Mouse (Mus musculus) embryo, embryonic 11.5 days (tissue): ENCODE results near the gene Fryl.
A peak's percentile ranks its signal among the peaks of the same experiment; 100 is the strongest.

ENCODE experiments used
- DNase-seq: peaks from one replicate; pipeline ENCODE4 v3.0.0-alpha.2; 2012; ENCODE audit warnings: low read depth, low spot score

The Fryl gene

DNA sequence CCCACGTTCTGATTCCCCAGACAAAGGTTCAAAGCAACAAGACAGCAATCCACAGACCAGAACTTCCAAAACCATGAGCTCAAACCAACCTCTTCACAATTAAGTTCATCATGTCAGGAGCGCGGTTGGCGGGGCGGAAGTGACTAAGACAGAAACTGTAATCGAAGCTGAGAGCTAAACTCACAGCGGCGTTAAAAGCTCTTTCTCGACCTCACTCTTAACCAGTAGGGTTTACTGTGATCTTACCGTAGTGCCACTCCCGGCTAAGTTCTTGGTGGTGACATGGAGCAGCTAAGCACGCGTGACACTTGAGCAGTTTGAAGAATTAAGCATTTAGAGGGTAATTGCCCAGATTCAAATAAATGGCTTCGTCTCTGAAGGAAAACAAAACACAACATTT lies 61.7 kb downstream of the Fryl start:
- DNase-seq, result no peak

DNA sequence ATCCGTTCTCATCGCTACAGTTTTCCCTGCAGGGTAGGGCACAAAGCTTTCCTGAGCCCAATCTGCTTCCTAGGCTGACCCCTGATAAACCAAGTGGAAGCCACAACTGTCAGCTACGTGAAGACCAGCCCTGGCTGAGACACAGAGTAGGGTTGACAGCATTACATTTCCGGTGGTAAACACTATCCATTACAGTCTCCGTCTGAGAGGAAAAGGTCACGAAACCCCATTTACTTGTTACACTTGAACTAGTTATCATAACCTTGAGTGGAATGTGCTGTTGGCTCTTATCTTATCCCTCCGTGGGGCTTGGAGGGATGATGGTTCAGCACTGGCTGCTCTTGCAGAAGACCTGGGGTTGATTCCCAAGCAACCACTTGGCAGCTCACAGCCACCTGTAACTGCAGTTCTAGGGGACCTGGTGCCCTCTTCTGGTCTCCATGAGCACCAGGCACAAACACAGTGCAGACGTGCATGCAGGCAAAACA lies 62.3 kb downstream of the Fryl start:
- no peak for DNase-seq

GRCm38 (mm10) chr5:73193627-73194026 lies 62.8 kb downstream of the Fryl start:
- no peak for DNase-seq

DNA sequence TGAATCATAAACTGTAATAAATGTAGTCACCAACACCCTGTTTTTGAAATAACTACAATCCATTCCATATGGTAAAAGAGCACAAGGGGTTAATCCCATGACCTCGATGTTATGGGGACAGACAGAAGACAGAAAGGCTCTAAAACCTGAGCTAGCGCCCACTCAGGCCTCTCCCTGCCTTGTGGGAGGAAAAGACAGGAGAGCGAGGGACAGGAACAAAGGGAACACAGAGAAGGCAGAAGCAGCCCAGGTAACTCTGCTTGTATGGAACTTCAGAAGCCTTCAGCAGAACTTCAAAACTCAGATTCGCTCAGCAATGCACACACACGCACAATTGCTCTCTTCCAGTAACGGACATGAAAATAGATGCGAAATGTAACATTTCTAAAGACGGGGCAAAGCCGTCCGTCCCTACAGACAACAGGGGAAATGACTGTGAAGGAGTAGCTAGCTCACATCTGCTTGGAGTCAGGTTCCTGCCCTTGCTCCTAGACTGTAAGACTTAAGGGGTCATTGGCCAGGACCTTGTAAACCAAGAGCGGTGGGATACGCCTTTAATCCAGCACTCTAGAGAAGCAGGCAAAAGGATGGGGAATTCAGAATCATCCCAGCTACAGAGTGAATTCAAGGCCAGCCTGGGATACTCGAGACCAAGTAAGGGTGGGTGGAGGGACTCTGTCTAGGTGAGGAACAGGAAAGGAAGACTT lies 63.4 kb downstream of the Fryl start:
- DNase-seq, result no peak

GRCm38 (mm10) chr5:73191765-73192164 lies 64.7 kb downstream of the Fryl start:
- peak; percentile 24 for DNase-seq

- DNase-seq, result no peak
These were observed 66.3 kb downstream of the Fryl start for GRCm38 (mm10) chr5:73190164-73190563.

- no peak for DNase-seq
These were observed 66.8 kb downstream of the Fryl start for GRCm38 (mm10) chr5:73189443-73190160.

DNA sequence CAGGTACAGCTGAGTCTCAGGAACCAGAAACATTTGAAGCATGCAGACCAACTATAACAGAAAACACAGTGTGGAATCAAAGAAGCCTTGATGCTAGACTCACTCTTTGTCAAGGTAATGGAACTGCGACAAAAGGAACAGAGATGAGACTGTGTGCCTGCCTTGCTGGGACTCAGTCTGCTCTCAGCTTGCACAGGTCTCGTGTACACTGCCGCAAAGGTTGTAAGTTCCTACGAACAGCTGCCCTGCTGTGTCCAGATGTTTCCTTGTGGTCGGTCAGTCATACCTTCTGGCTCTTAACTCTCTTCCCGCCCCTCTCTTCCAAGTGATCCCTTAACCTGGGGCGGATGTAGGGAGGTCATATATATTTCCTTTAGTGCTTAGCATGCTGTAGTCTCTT lies 67.8 kb downstream of the Fryl start:
- no peak for DNase-seq

DNA sequence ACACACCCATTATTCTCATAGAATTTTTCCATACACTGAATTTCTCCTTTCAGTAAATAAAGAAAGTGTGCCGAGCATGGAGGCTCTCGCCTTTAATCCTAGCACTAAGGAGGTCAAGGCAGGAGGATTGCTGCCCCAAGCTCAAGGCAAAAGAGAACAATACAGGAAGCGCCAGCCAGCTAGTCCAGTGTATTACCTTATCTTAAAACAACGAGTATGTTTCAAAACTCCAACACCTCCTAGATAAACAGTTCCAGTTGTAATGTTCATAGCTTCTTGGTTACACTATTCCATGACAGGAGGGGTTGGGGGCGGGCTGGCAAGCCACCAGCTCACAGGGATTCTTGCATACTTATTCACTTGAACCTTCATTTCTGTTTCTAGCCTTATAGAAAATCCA lies 68.3 kb downstream of the Fryl start:
- no peak for DNase-seq

DNA sequence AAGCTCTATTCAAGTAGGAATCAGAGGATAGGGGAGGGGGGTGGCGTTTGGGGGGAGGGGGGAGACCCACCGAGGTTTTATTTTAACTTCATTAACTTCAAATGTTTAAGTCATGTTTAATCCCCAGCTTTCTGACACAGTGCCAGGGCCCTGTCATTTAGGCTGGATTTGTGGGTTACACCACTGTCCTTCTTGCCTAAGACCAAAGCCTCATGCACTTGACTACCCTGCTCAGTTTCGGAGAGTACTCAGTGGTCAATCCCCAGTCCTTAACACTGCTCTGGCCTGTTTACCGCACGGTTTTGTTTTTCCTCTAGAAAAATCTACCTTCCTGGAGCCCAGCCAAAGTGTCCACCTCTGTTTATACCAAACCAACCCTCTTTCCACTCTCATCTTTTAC lies 69.5 kb downstream of the Fryl start:
- no peak for DNase-seq

DNA sequence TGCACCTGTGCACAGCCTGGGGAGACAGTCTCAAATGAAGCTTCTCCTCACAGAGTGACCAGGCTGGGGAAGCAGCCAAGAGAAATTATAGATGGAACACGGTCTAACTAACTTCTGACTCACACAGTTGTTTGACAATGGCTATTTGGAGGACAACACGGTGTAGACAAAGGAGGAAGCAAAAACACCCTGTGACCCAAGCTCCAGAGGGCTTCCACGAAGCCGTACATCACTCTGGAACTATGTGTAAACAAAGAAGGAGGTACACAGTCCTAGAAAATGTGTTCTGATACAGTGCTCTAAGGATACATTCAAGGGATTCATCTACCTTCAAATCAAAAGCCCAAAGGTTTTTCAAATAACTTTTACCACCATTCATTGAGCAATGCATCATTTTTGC lies 71.0 kb downstream of the Fryl start:
- DNase-seq, result no peak

DNA sequence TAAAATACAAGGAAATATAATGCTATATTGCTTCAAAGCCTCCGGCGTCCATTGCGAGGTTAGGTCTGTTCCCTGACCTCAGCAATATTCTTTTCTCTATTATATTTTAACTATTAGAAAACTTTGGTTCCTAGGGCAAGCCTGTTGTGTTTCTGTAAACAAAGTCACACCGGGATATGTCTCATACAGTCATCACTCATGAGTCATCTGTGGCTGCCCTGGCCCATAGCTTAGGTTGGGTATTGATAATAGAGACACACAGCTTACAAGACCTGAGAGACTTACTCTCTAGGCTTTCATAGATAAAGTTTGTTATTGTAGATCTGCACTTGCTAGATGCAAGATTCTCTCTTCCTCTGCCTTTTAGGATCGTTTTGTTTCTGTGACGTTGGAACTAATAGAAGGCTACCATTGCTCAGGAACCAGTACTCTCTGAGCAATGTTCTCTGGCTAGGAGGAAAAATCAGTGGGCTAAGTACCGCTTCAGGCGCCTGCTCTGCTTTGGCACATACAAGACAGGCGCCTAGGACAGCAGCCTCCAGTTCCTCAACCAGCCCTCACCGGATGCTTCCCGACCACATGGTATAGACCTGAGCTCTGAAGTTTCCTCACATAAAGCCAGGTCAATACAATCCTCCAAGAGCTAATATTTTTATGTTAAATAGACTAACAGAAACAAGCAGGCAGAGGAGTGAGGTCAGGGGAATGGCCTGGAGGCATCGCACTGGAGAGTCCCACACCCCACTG lies 73.5 kb downstream of the Fryl start:
- DNase-seq, result no peak

DNA sequence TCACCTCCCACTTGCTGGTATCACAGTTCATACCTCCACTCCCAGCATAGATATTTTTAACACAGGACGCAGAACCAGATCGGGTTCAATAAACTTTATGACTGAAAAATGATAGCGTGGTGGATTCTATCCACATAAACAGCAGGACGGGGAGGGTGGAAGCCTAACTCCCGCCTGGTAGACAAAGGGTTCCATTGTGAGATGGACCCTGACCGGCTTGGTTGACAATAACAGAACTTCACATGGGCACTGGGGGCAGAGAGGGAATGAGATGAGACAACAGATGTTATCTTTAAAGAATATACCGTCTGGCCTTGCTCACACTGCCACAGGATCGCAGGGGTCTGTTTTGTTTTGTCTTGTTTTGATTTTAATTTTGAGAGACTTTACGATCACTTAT lies 74.2 kb downstream of the Fryl start:
- DNase-seq, result no peak

GRCm38 (mm10) chr5:73176294-73176693 lies 80.1 kb downstream of the Fryl start:
- no peak for DNase-seq

DNA sequence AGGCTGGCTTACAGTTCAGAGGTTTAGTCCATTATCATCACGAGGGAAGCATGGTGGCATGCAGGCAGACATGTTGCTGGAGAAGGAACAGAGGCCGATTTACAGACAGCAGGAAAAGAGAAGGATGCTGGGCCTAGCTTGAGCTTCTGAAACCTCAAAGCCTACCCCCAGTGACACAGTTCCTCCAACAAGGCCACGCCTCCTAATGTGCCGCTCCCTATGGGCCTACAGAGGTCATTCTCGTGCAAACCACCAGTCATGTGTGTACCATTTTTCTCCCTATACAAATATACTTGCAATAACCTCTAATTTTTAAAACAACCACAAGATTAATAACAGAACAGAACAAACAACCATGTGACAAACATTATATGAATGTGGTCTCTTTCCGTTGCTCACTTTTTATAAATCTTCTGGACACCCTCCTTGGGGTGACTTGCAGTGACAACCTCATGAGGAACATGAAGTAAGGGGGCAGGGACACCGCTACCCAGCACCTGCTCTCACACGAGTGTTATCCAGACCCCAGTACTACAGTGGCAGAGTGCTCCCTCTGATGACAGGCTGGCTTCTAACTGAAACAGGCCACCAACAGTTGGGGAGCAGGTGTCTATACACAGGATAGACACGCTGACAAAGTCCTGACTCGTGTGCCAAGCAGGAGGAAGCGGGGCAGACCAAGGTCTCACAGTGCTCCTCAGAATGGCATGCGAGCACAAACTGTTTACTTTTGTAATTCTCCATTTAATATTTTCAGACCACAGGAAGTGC lies 80.9 kb downstream of the Fryl start:
- no peak for DNase-seq

GRCm38 (mm10) chr5:73171876-73172480 lies 84.4 kb downstream of the Fryl start:
- DNase-seq, result no peak

GRCm38 (mm10) chr5:73171203-73171602 lies 85.2 kb downstream of the Fryl start:
- no peak for DNase-seq

GRCm38 (mm10) chr5:73168769-73169272 lies 87.6 kb downstream of the Fryl start:
- no peak for DNase-seq

GRCm38 (mm10) chr5:73167976-73168768 lies 88.2 kb downstream of the Fryl start:
- no peak for DNase-seq

GRCm38 (mm10) chr5:73163970-73164369 lies 92.4 kb downstream of the Fryl start:
- no peak for DNase-seq
